ENCODE assay signal across 9 mouse cellular contexts in the genomic region with DNA sequence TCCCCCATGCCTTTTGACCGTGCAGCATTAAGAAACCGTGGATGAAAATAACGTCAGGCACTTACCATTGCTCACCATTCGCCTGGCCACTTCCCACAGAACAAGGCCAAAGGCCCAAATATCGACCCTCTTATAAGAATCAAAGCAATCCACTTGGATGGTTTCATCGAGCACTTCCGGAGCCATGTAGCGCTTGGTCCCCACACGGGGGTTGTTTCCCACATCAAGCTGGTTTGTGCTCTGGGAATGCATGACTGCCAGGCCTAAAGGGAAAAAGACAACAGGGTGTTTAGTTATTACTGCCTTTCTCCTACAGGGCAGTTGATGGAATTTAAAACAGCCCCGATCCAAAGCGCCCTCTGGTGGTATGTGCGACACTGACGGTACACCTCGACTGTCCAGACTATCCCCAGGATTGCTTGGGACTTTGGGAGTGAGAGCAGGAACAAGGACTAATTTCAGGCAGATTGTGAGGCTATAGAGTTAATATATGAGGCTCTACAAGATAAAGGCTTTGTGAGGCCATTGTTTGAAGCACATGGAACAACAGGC. TPM values are rescaled to one million over a fixed set of nuclear protein-coding genes. Genes with fewer than 3 reads are reported as not detected.
DNase-seq lines count a peak whose midpoint lies in the region.
"Had no signal": no experiment of that assay in that cellular context is flagged by ENCODE, and none has a peak within 500 bp of the region (broad histone marks: within the 10 kb centered on the region; RNA-seq: fewer than 3 reads in every experiment).

No protein-coding gene starts in this region.

- peak; percentile 26 to 49 for DNase-seq in heart, postnatal 14 days
- no peak for DNase-seq in heart, postnatal 25 days (ENCODE audit: low spot score)
- DNase-seq in urinary bladder, postnatal 25 days (ENCODE audit: low spot score): peak; percentile 28
- no peak for DNase-seq in urinary bladder, adult 18-20 months (ENCODE audit: low spot score in 2 of 2)
- DNase-seq in cerebellum, adult 9-10 months: peak; percentile 61
- DNase-seq in left cerebral cortex, postnatal 36 days (ENCODE audit: low spot score in 2 of 2): peak; percentile 45 to 52
- peak; percentile 74 for DNase-seq in testis, postnatal 10 days (ENCODE audit: low spot score)
- DNase-seq in forebrain, embryonic 10.5 days (ENCODE audit: extremely low spot score, low spot score): no peak

- no peak overlapping the region for H3K27ac ChIP-seq in forebrain, embryonic 10.5 days

- no peak overlapping the region for H3K4me3 ChIP-seq in forebrain, embryonic 10.5 days

- H3K4me1 ChIP-seq in forebrain, embryonic 10.5 days: no peaks in the 10 kb centered on the region

- intact Hi-C loops in heart, postnatal 14 days (cut with DNase I): loop anchor here (5.0 kb wide), 2 partner anchors 262 to 432 kb away; a partner anchor contains a TSS
- intact Hi-C loops in heart, postnatal 25 days (cut with DNase I): no loop called here
- intact Hi-C loops in left cerebral cortex, postnatal 36 days (cut with DNase I): loop anchor here (2.0 to 5.0 kb wide), 2 partner anchors 260 to 432 kb away; no protein-coding TSS in a partner anchor

- WGBS in forebrain, embryonic 10.5 days: 85% methylated on average over 14 of the region's 14 CpGs

- H3K27me3 ChIP-seq in forebrain, embryonic 10.5 days (ENCODE audit: poor library complexity, severe bottlenecking): no peaks in the 10 kb centered on the region

- peaks cover 63% of the 10 kb centered on the region for H3K36me3 ChIP-seq in forebrain, embryonic 10.5 days (replicated peaks)

- 0 out of 2 replicates have a peak, but pooled peaks cover 3% of the 10 kb centered on the region for H3K9me3 ChIP-seq in forebrain, embryonic 10.5 days

RNA-seq across cellular contexts. Expression of a gene that starts 11.0 kb away (rescaled TPM):
- total RNA-seq in heart, postnatal 14 days (2021): not detected
- not detected for total RNA-seq in heart, postnatal 25 days (2021)
- not detected for total RNA-seq in left cerebral cortex, postnatal 36 days (2021)
- not detected in 2 replicates for polyA plus RNA-seq in forebrain, embryonic 10.5 days (2016; fragmentation: Nextera tagmentation; extraction: Ambion mirVana)
- polyA plus RNA-seq: intestine, embryonic 14.5 days had no signal

Comparison
In these comparisons a context has a peak if more than half of its experiments do, and no peak if none do; other contexts are left out.
1. DNase-seq: peak in heart, postnatal 14 days (2 of 2), urinary bladder, postnatal 25 days (single experiment), cerebellum, adult 9-10 months (single experiment), left cerebral cortex, postnatal 36 days (2 of 2) and testis, postnatal 10 days (single experiment); none in heart, postnatal 25 days (single experiment), urinary bladder, adult 18-20 months (0 of 2) and forebrain, embryonic 10.5 days (single experiment).